Mouse (Mus musculus) MEL (cell line): ENCODE results near the gene Trmt2b.

Source experiments
- CTCF ChIP-seq, 3 experiments: IDR thresholded peaks in 2 of 3; conservative IDR thresholded peaks in 1 of 3; 2 replicates each; pipeline ENCODE4 v1.5.1; 2011 to 2012; ENCODE audit warnings: low read length in 3 of 3, low read depth in 2 of 3, mild to moderate bottlenecking in 2 of 3, improper control_type of control experiment in 1 of 3, inconsistent platforms in 1 of 3, mixed read lengths in 1 of 3, moderate library complexity in 1 of 3; ENCODE audit not compliant: control insufficient read depth in 1 of 3, insufficient read depth in 1 of 3, poor library complexity in 1 of 3, severe bottlenecking in 1 of 3
- GABPA ChIP-seq: IDR thresholded peaks from 2 replicates; pipeline ENCODE4 v1.6.1; 2012; ENCODE audit warnings: low read depth, mild to moderate bottlenecking, inconsistent platforms, low read length, improper control_type of control experiment, moderate library complexity
- GATA1 ChIP-seq: IDR thresholded peaks from 2 replicates; pipeline ENCODE4 v1.6.1; 2011; ENCODE audit warnings: low read depth, low read length, improper control_type of control experiment
- MXI1 ChIP-seq: IDR thresholded peaks from 2 replicates; pipeline ENCODE4 v1.6.1; 2011; ENCODE audit warnings: mild to moderate bottlenecking, low read depth, low read length, improper control_type of control experiment
- NELFE ChIP-seq: IDR thresholded peaks from 2 replicates; pipeline ENCODE4 v1.6.1; 2011; ENCODE audit warnings: low read depth, low read length, improper control_type of control experiment
- POLR2A ChIP-seq, 2 experiments: IDR thresholded peaks; 2 replicates each; pipeline ENCODE4 v1.6.1; 2011 to 2012; ENCODE audit warnings: low read length in 2 of 2, mild to moderate bottlenecking in 2 of 2, control low read depth in 1 of 2, improper control_type of control experiment in 1 of 2, low read depth in 1 of 2, moderate library complexity in 1 of 2; ENCODE audit not compliant: control insufficient read depth in 1 of 2, insufficient read depth in 1 of 2, poor library complexity in 1 of 2
- ZC3H11A ChIP-seq: IDR thresholded peaks from 2 replicates; pipeline ENCODE4 v1.6.1; 2012; ENCODE audit warnings: low read depth, mild to moderate bottlenecking, inconsistent platforms, low read length, improper control_type of control experiment
- ZMIZ1 ChIP-seq: IDR thresholded peaks from 2 replicates; pipeline ENCODE4 v1.6.1; 2012; ENCODE audit warnings: low read depth, mild to moderate bottlenecking, inconsistent platforms, low read length, improper control_type of control experiment, moderate library complexity

DNA sequence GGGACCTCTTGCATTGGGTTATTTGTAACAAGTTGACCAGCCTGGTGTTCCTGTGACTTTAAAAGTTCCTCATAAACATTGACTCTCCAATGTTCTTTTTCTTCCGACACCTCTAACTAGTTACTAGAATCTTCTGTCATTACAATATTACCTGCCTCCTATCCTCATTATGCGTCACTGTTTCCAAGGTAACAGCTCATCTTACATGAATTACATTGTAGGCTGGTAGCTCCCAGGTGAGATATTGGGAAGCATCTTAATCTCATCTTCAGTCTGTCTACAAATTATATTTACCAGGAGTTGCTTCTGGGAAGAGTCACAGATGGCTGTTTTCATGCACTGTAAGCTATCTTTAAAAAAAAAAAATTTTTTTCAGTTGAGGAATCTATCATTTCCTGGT, 8.3 kb upstream of the Trmt2b start:
- no peak for TF ChIP-seq POLR2A (IDR thresholded peaks at IDR 0.05; ENCODE audit: control insufficient read depth in 1 of 2, insufficient read depth in 1 of 2, low read depth in 1 of 2, low read length in 2 of 2, poor library complexity in 1 of 2)
- TF ChIP-seq CTCF (IDR thresholded peaks at IDR 0.05 in 2 of 3, conservative IDR thresholded peaks at IDR 0.05 in 1 of 3; ENCODE audit: control insufficient read depth in 1 of 3, insufficient read depth in 1 of 3, low read depth in 2 of 3, low read length in 3 of 3, poor library complexity in 1 of 3, severe bottlenecking in 1 of 3) = no peak
- TF ChIP-seq MXI1 = no peak
- TF ChIP-seq NELFE = no peak
- no peak for TF ChIP-seq GABPA
- TF ChIP-seq ZMIZ1 = no peak
- TF ChIP-seq ZC3H11A = no peak
- no peak for TF ChIP-seq GATA1
